Mouse (Mus musculus): ENCODE data around the gene Olfr68. TPM values are rescaled to one million over a fixed set of nuclear protein-coding genes. Genes with fewer than 3 reads are reported as not detected.
"Not testable (repeated sequence)": the region's sequence is repeated elsewhere in the genome, so short reads cannot be mapped to it uniquely, and the experiment has no call there.

Gene Olfr68
- polyA plus RNA-seq, 1 experiment from 2014 or later: not detected

DNA sequence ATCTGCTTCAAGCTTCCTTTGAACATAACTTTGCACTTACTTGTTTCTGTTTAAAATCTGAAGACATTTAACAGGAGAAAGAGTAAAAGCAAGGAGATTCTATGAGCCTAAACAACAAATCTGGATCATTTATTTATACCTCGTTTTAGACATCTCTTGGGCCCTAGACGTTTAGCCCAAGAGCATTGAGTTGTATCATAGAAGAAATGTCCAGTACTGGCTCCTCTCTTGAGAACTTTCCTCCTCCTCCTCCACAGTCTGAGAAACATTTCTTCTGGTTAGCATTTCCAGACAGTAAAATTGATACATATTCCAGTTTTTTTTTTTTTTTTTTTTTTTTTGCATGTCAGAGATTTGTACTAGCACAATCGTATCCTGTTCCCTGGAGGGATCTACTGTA is 12.2 kb upstream of the Olfr68 start, which contains the start of gene Olfr67:
Olfr67 (minus strand) TSS at position 101 of the 400 bp plus-strand sequence.
- H3K27me3 ChIP-seq (ENCODE audit: control insufficient read depth, insufficient read depth, low read depth, low read length): no peaks in the 10 kb centered on the region
- no peak within 1 kb of the TSS for H3K4me3 ChIP-seq (ENCODE audit: low read depth, low read length)
- 86% methylated on average over 3 of the region's 3 CpGs for WGBS
- H3K9me3 ChIP-seq (replicated peaks; ENCODE audit: control insufficient read depth, low read length, poor library complexity, severe bottlenecking): no peaks in the 10 kb centered on the region
- ATAC-seq: no peak
- H3K9ac ChIP-seq (ENCODE audit: low read depth, low read length): no peak within 1 kb of the TSS
- no peaks in the 10 kb centered on the region for H3K4me1 ChIP-seq (ENCODE audit: control insufficient read depth, insufficient read depth, low read length)
- H3K27ac ChIP-seq (ENCODE audit: low read length): no peak within 1 kb of the TSS
- H3K36me3 ChIP-seq (ENCODE audit: control insufficient read depth, insufficient read depth, low read length): no peaks in the 10 kb centered on the region
- H3K4me2 ChIP-seq (ENCODE audit: low read length): no peak within 1 kb of the TSS

DNA sequence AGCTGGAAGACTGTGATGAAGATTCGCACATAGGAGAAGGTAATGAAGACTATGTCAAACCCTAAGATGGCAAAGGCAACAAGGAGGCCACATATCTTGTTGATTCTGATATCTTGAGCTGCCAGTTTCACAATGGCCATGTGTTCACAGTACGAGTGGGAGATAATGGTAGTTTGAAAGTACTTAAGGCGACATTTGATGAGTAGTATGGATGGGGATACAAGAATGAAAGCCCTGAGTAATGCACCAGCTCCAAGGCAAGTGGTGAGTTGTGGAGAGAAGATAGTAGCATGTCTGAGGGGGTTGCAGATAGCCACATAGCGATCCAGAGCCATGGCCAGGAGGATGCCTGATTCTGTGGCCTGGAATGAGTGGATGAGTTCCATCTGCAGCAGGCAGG is 1.8 kb downstream of the Olfr68 start:
- not testable (repeated sequence) for H3K4me3 ChIP-seq (ENCODE audit: low read depth, low read length); H3K9ac ChIP-seq (ENCODE audit: low read depth, low read length); H3K4me1 ChIP-seq (ENCODE audit: control insufficient read depth, insufficient read depth, low read length); ATAC-seq; H3K27me3 ChIP-seq (ENCODE audit: control insufficient read depth, insufficient read depth, low read depth, low read length); H3K4me2 ChIP-seq (ENCODE audit: low read length); H3K36me3 ChIP-seq (ENCODE audit: control insufficient read depth, insufficient read depth, low read length); H3K27ac ChIP-seq (ENCODE audit: low read length); H3K9me3 ChIP-seq (replicated peaks; ENCODE audit: control insufficient read depth, low read length, poor library complexity, severe bottlenecking)
- 94% methylated on average over 3 of the region's 4 CpGs for WGBS

DNA sequence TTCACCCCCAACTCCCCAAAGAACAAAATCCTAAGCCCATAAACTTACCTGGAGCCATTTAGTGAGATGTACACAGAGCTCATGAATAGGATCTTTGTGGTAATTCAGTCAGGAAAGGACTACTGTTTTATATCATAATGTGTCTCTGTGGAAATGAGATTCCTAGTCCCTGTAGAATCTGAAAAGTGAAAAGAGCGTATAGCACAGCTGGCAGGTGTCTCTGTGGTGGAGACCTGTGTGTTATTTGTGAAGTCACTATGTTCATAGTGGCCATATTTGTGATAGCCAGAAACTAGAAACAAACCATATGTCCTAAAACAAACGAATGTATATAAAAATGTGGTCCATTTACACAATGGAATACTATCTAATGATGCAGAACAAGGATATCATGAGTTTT is 8.0 kb downstream of the Olfr68 start, which contains the start of gene Olfr69:
Olfr69 (minus strand) TSS at position 101 of the 400 bp plus-strand sequence.
- no peak within 1 kb of the TSS for H3K4me3 ChIP-seq (ENCODE audit: low read depth, low read length)
- no peak within 1 kb of the TSS for H3K4me2 ChIP-seq (ENCODE audit: low read length)
- no peaks in the 10 kb centered on the region for H3K9me3 ChIP-seq (replicated peaks; ENCODE audit: control insufficient read depth, low read length, poor library complexity, severe bottlenecking)
- H3K36me3 ChIP-seq (ENCODE audit: control insufficient read depth, insufficient read depth, low read length): no peaks in the 10 kb centered on the region
- no peak within 1 kb of the TSS for H3K27ac ChIP-seq (ENCODE audit: low read length)
- H3K27me3 ChIP-seq (ENCODE audit: control insufficient read depth, insufficient read depth, low read depth, low read length): no peaks in the 10 kb centered on the region
- no peak within 1 kb of the TSS for H3K9ac ChIP-seq (ENCODE audit: low read depth, low read length)
- ATAC-seq: no peak
- WGBS: 76% methylated on average over 2 of the region's 2 CpGs
- H3K4me1 ChIP-seq (ENCODE audit: control insufficient read depth, insufficient read depth, low read length): no peaks in the 10 kb centered on the region

DNA sequence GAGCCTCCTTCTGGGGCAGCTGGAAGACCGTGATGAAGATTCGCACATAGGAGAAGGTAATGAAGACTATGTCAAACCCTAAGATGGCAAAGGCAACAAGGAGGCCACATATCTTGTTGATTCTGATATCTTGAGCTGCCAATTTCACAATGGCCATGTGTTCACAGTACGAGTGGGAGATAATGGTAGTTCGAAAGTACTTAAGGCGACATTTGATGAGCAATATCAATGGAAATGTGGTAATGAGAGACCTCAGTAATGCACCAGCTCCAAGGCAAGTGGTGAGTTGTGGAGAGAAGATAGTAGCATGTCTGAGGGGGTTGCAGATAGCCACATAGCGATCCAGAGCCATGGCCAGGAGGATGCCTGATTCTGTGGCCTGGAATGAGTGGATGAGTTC is 11.8 kb downstream of the Olfr68 start:
- H3K4me1 ChIP-seq (ENCODE audit: control insufficient read depth, insufficient read depth, low read length); ATAC-seq; H3K9me3 ChIP-seq (replicated peaks; ENCODE audit: control insufficient read depth, low read length, poor library complexity, severe bottlenecking); H3K9ac ChIP-seq (ENCODE audit: low read depth, low read length); H3K27ac ChIP-seq (ENCODE audit: low read length); H3K36me3 ChIP-seq (ENCODE audit: control insufficient read depth, insufficient read depth, low read length); H3K4me3 ChIP-seq (ENCODE audit: low read depth, low read length); H3K27me3 ChIP-seq (ENCODE audit: control insufficient read depth, insufficient read depth, low read depth, low read length); H3K4me2 ChIP-seq (ENCODE audit: low read length): not testable (repeated sequence)
- 93% methylated on average over 5 of the region's 6 CpGs for WGBS

DNA sequence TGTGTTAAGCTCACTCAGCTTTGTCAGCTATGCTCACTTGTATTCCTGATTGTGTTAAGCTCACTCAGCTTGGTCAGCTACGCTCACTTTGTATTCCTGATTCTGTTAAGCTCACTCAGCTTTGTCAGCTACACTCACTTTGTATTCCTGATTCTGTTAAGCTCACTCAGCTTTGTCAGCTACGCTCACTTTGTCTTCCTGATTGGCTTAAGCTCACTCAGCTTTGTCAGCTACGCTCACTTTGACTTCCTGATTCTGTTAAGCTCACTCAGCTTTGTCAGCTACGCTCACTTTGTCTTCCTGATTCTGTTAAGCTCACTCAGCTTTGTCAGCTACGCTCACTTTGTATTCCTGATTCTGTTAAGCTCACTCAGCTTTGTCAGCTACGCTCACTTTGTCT is 17.3 kb downstream of the Olfr68 start:
- H3K9me3 ChIP-seq (replicated peaks; ENCODE audit: control insufficient read depth, low read length, poor library complexity, severe bottlenecking); H3K4me2 ChIP-seq (ENCODE audit: low read length); H3K4me1 ChIP-seq (ENCODE audit: control insufficient read depth, insufficient read depth, low read length); H3K9ac ChIP-seq (ENCODE audit: low read depth, low read length); H3K36me3 ChIP-seq (ENCODE audit: control insufficient read depth, insufficient read depth, low read length); H3K4me3 ChIP-seq (ENCODE audit: low read depth, low read length); ATAC-seq; H3K27ac ChIP-seq (ENCODE audit: low read length); H3K27me3 ChIP-seq (ENCODE audit: control insufficient read depth, insufficient read depth, low read depth, low read length): not testable (repeated sequence)
- 91% methylated on average over 6 of the region's 6 CpGs for WGBS

DNA sequence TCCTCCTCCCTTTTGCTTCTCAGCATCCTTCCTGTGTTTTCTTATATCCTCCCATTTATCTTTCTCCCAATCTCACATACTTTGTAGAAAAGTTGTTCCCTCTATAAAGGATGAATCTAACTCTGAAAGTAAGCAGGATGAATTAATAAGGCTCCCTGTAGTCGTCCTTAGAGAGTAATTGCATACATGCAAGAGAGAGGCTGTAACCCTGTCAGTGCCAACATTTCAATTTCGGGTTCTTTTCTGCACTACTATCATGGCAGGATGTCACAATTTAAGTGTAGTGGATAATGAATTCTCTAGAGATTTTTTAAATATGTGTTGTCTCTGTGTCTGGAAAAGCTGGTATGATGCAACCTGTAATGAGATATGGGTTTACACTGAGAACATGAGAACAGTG is 22.3 kb downstream of the Olfr68 start, which contains the start of gene Olfr630:
Olfr630 (minus strand) TSS at position 101 of the 400 bp plus-strand sequence.
- Histone ChIP-seq H3K4me1 (ENCODE audit: control insufficient read depth, insufficient read depth, low read length) (no peaks in the 10 kb centered on the region), H3K9me3 (replicated peaks; ENCODE audit: control insufficient read depth, low read length, poor library complexity, severe bottlenecking) (no peaks in the 10 kb centered on the region), H3K4me3 (ENCODE audit: low read depth, low read length) (no peak within 1 kb of the TSS), H3K4me2 (ENCODE audit: low read length) (no peak within 1 kb of the TSS), H3K36me3 (ENCODE audit: control insufficient read depth, insufficient read depth, low read length) (no peaks in the 10 kb centered on the region), H3K27me3 (ENCODE audit: control insufficient read depth, insufficient read depth, low read depth, low read length) (no peaks in the 10 kb centered on the region), H3K9ac (ENCODE audit: low read depth, low read length) (no peak within 1 kb of the TSS), H3K27ac (ENCODE audit: low read length) (no peak within 1 kb of the TSS)
- 47% methylated on average over 2 of the region's 2 CpGs for WGBS
- ATAC-seq: no peak

DNA sequence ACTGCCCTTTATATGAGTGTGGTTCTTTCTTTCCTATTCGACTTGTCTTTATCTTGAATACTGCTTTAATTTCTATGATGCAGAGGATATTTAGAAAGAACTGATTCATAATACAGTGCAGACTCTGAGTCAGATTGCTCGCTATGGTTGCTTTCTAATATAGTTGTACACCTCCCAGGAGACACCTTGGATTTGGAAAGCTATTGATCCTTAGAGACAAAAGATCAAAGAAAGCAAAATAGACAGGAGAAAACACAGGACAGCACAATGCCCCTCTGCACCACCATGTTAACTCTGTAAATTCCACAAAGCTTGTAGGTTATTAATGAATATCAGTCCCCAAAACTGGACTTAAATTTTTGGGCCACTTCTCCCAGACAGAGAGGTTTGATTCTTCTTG is 34.7 kb downstream of the Olfr68 start, which contains the start of gene Olfr629:
Olfr629 (minus strand) TSS at position 101 of the 400 bp plus-strand sequence.
- H3K4me2 ChIP-seq (ENCODE audit: low read length): no peak within 1 kb of the TSS
- H3K27me3 ChIP-seq (ENCODE audit: control insufficient read depth, insufficient read depth, low read depth, low read length): no peaks in the 10 kb centered on the region
- WGBS: 83% methylated on average over 2 of the region's 2 CpGs

DNA sequence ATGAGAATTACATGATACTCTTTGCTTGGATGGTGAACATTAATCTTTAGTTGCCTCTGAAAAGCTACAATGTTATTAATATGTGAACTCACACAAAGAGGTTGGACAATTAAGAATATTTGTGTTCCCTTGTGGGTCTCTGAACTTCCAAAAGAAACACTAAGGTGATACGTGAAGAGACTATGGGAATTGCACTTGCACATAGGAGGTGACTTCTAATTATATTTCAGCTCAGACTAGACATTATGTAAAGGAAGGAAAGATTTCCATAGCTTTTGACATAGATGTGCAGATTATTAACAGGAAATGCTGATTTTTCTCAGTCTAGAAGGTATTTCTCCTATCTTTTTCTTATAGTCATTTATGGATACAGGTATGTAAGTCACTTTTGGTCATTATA is 49.4 kb downstream of the Olfr68 start, which contains the start of gene Olfr628:
Olfr628 (plus strand) TSS at position 301 of the 400 bp plus-strand sequence.
- Histone ChIP-seq H3K4me2 (ENCODE audit: low read length) (no peak within 1 kb of the TSS), H3K9me3 (replicated peaks; ENCODE audit: control insufficient read depth, low read length, poor library complexity, severe bottlenecking) (no peaks in the 10 kb centered on the region), H3K4me3 (ENCODE audit: low read depth, low read length) (no peak within 1 kb of the TSS), H3K4me1 (ENCODE audit: control insufficient read depth, insufficient read depth, low read length) (no peaks in the 10 kb centered on the region), H3K36me3 (ENCODE audit: control insufficient read depth, insufficient read depth, low read length) (no peaks in the 10 kb centered on the region), H3K9ac (ENCODE audit: low read depth, low read length) (no peak within 1 kb of the TSS), H3K27ac (ENCODE audit: low read length) (no peak within 1 kb of the TSS), H3K27me3 (ENCODE audit: control insufficient read depth, insufficient read depth, low read depth, low read length) (no peaks in the 10 kb centered on the region)
- no peak for ATAC-seq
- 93% methylated on average over 1 of the region's 1 CpGs for WGBS

More for the DNA sequence above, 34.7 kb downstream of the Olfr68 start, which contains the start of gene Olfr629:
- no peak for ATAC-seq
- Histone ChIP-seq H3K4me1 (ENCODE audit: control insufficient read depth, insufficient read depth, low read length) (no peaks in the 10 kb centered on the region), H3K4me3 (ENCODE audit: low read depth, low read length) (no peak within 1 kb of the TSS), H3K9ac (ENCODE audit: low read depth, low read length) (no peak within 1 kb of the TSS), H3K36me3 (ENCODE audit: control insufficient read depth, insufficient read depth, low read length) (no peaks in the 10 kb centered on the region), H3K27ac (ENCODE audit: low read length) (no peak within 1 kb of the TSS), H3K9me3 (replicated peaks; ENCODE audit: control insufficient read depth, low read length, poor library complexity, severe bottlenecking) (peaks cover 2% of the 10 kb centered on the region; the same call in 1 of the 2 replicates)

Measured in midbrain, embryonic 16.5 days (tissue).